ENCODE assay signal across 11 mouse cellular contexts in genomic region chr7:70065471-70066130, GRCm38 (mm10).
DNase-seq lines count a peak whose midpoint lies in the region; ATAC-seq lines count a peak whose summit lies in the region.
"Had no signal": no experiment of that assay in that cellular context is flagged by ENCODE, and none has a peak within 500 bp of the region (broad histone marks: within the 10 kb centered on the region; RNA-seq: fewer than 3 reads in every experiment).

No protein-coding gene starts in this region.

- peak; percentile 39; the same call in 1 of the 2 replicates for ATAC-seq in forebrain, embryonic 15.5 days (replicated peaks)
- ATAC-seq in midbrain, embryonic 13.5 days, result no peak
- peak; percentile 74 for ATAC-seq in neural tube, embryonic 13.5 days (ENCODE audit: low read depth)

- WGBS in forebrain, embryonic 15.5 days, result 61% methylated on average over 11 of the region's 11 CpGs
- WGBS in forebrain, embryonic 10.5 days, result 93% methylated on average over 11 of the region's 11 CpGs
- 87% methylated on average over 11 of the region's 11 CpGs for WGBS in midbrain, embryonic 10.5 days
- 75% methylated on average over 11 of the region's 11 CpGs for WGBS in midbrain, embryonic 13.5 days
- 29% methylated on average over 11 of the region's 11 CpGs for WGBS in neural tube, embryonic 13.5 days

- H3K9ac ChIP-seq in forebrain, embryonic 15.5 days (replicated peaks), result no peak overlapping the region
- no peak overlapping the region for H3K9ac ChIP-seq in midbrain, embryonic 13.5 days (replicated peaks)
- no peak overlapping the region for H3K9ac ChIP-seq in neural tube, embryonic 13.5 days
- H3K9ac ChIP-seq: liver, embryonic 13.5 days had no signal

- no peaks in the 10 kb centered on the region for H3K9me3 ChIP-seq in forebrain, embryonic 15.5 days
- H3K9me3 ChIP-seq in forebrain, embryonic 10.5 days, result no peaks in the 10 kb centered on the region
- no peaks in the 10 kb centered on the region for H3K9me3 ChIP-seq in midbrain, embryonic 10.5 days (replicated peaks)
- H3K9me3 ChIP-seq in midbrain, embryonic 13.5 days, result no peaks in the 10 kb centered on the region
- no peaks in the 10 kb centered on the region for H3K9me3 ChIP-seq in neural tube, embryonic 13.5 days
- H3K9me3 ChIP-seq: liver, embryonic 13.5 days had no signal

- peaks cover 14% of the 10 kb centered on the region for H3K27me3 ChIP-seq in forebrain, embryonic 15.5 days
- peaks cover 42% of the 10 kb centered on the region for H3K27me3 ChIP-seq in forebrain, embryonic 10.5 days (ENCODE audit: poor library complexity, severe bottlenecking)
- peaks cover 67% of the 10 kb centered on the region for H3K27me3 ChIP-seq in midbrain, embryonic 10.5 days (ENCODE audit: low read depth, poor library complexity, severe bottlenecking)
- H3K27me3 ChIP-seq in midbrain, embryonic 13.5 days, result peaks cover 7% of the 10 kb centered on the region
- no peaks in the 10 kb centered on the region for H3K27me3 ChIP-seq in neural tube, embryonic 13.5 days
- H3K27me3 ChIP-seq: liver, embryonic 13.5 days had no signal

- DNase-seq in forebrain, embryonic 10.5 days (ENCODE audit: extremely low spot score, low spot score), result no peak
- DNase-seq in midbrain, embryonic 10.5 days (ENCODE audit: low spot score), result no peak
- peak; percentile 20 for DNase-seq in kidney, adult 11 months
- no peak for DNase-seq in spleen, postnatal 4 days (ENCODE audit: low spot score in 2 of 2)
- DNase-seq in Muller cell, postnatal 12 days (ENCODE audit: inconsistent ontology term), result no peak
- DNase-seq: gastrocnemius, postnatal 10 days; liver, embryonic 13.5 days had no signal

- no peak overlapping the region for H3K4me2 ChIP-seq in forebrain, embryonic 15.5 days (replicated peaks)
- no peak overlapping the region for H3K4me2 ChIP-seq in midbrain, embryonic 13.5 days (replicated peaks)
- H3K4me2 ChIP-seq in neural tube, embryonic 13.5 days, result no peak overlapping the region
- H3K4me2 ChIP-seq: liver, embryonic 13.5 days had no signal

- peaks cover 21% of the 10 kb centered on the region for H3K4me1 ChIP-seq in forebrain, embryonic 15.5 days
- peaks cover 35% of the 10 kb centered on the region for H3K4me1 ChIP-seq in forebrain, embryonic 10.5 days
- peaks cover 43% of the 10 kb centered on the region for H3K4me1 ChIP-seq in midbrain, embryonic 10.5 days
- H3K4me1 ChIP-seq in midbrain, embryonic 13.5 days (replicated peaks), result peaks cover 31% of the 10 kb centered on the region
- peaks cover 26% of the 10 kb centered on the region for H3K4me1 ChIP-seq in neural tube, embryonic 13.5 days (replicated peaks)
- H3K4me1 ChIP-seq: liver, embryonic 13.5 days had no signal

- H3K27ac ChIP-seq in forebrain, embryonic 15.5 days (replicated peaks), result no peak overlapping the region
- no peak overlapping the region for H3K27ac ChIP-seq in forebrain, embryonic 10.5 days
- H3K27ac ChIP-seq in midbrain, embryonic 10.5 days (replicated peaks), result 0 out of 2 replicates have a peak overlapping the region, but pooled peaks have one; percentile 1
- no peak overlapping the region for H3K27ac ChIP-seq in midbrain, embryonic 13.5 days
- peak overlapping the region; percentile 61 for H3K27ac ChIP-seq in neural tube, embryonic 13.5 days (replicated peaks)
- H3K27ac ChIP-seq: liver, embryonic 13.5 days had no signal

- H3K4me3 ChIP-seq in forebrain, embryonic 15.5 days, result no peak overlapping the region
- no peak overlapping the region for H3K4me3 ChIP-seq in forebrain, embryonic 10.5 days
- H3K4me3 ChIP-seq in midbrain, embryonic 10.5 days, result no peak overlapping the region
- no peak overlapping the region for H3K4me3 ChIP-seq in midbrain, embryonic 13.5 days (replicated peaks)
- no peak overlapping the region for H3K4me3 ChIP-seq in neural tube, embryonic 13.5 days
- H3K4me3 ChIP-seq: liver, embryonic 13.5 days; myocyte had no signal

- no peaks in the 10 kb centered on the region for H3K36me3 ChIP-seq in forebrain, embryonic 15.5 days
- H3K36me3 ChIP-seq in forebrain, embryonic 10.5 days (replicated peaks), result no peaks in the 10 kb centered on the region
- no peaks in the 10 kb centered on the region for H3K36me3 ChIP-seq in midbrain, embryonic 10.5 days
- H3K36me3 ChIP-seq in midbrain, embryonic 13.5 days, result no peaks in the 10 kb centered on the region
- H3K36me3 ChIP-seq in neural tube, embryonic 13.5 days, result no peaks in the 10 kb centered on the region
- H3K36me3 ChIP-seq: liver, embryonic 13.5 days had no signal

Comparison
In these comparisons a context has a peak if more than half of its experiments do, and no peak if none do; other contexts are left out.
1. H3K27ac ChIP-seq: peak in midbrain, embryonic 10.5 days (single experiment) and neural tube, embryonic 13.5 days (single experiment); none in forebrain, embryonic 15.5 days (single experiment), forebrain, embryonic 10.5 days (single experiment) and midbrain, embryonic 13.5 days (single experiment).